Mouse (Mus musculus) liver, embryonic 11.5 days (tissue): ENCODE measurements at regions not wholly inside any gene's neighbourhood (a gene's known extent, or its start where the extent isn't known, plus 50 kb on each side); places are given as distances from the start of the nearest gene placed in this dataset.
"Not testable (repeated sequence)": the region's sequence is repeated elsewhere in the genome, so short reads cannot be mapped to it uniquely, and the experiment has no call there.

Source experiments
- ATAC-seq: fragments of 200-750 bp; cut with Nextera tagmentation; replicated peaks from 2 replicates; pipeline ENCODE4 v1.8.0; 2017; ENCODE audit warnings: moderate number of reproducible peaks, mild to moderate bottlenecking, moderate TSS enrichment, moderate library complexity; ENCODE audit not compliant: low FRiP score
- DNase-seq: peaks from one replicate; pipeline ENCODE4 v3.0.0-alpha.2; 2017; ENCODE audit warnings: low spot score
- H3K27ac ChIP-seq: fragments of 300-500 bp; sonication (generic); 2 replicates; pipeline ENCODE4 v1.5.1; 2014; ENCODE audit warnings: mild to moderate bottlenecking, low read depth, low read length, control low read depth
- H3K27me3 ChIP-seq: fragments of 300-500 bp; sonication (generic); replicated peaks from 2 replicates; pipeline ENCODE4 v1.6.1; 2014; ENCODE audit warnings: low read length, mixed read lengths; ENCODE audit not compliant: control insufficient read depth, insufficient read depth
- H3K36me3 ChIP-seq: fragments of 300-500 bp; sonication (generic); 2 replicates; pipeline ENCODE4 v1.6.1; 2014; ENCODE audit warnings: mild to moderate bottlenecking, low read length, moderate library complexity, mixed read lengths; ENCODE audit not compliant: control insufficient read depth, insufficient read depth
- H3K4me1 ChIP-seq: fragments of 300-500 bp; sonication (generic); replicated peaks from 2 replicates; pipeline ENCODE4 v1.6.1; 2014; ENCODE audit warnings: low read length, mixed read lengths; ENCODE audit not compliant: control insufficient read depth, insufficient read depth
- H3K4me2 ChIP-seq: fragments of 300-500 bp; sonication (generic); 2 replicates; pipeline ENCODE4 v1.6.1; 2014; ENCODE audit warnings: mild to moderate bottlenecking, control low read depth, moderate library complexity
- H3K4me3 ChIP-seq: fragments of 300-500 bp; sonication (generic); 2 replicates; pipeline ENCODE4 v1.5.1; 2014; ENCODE audit warnings: low read depth, low read length, control low read depth
- H3K9ac ChIP-seq: fragments of 300-500 bp; sonication (generic); 2 replicates; pipeline ENCODE4 v1.6.1; 2014; ENCODE audit warnings: low read depth, low read length, control low read depth
- H3K9me3 ChIP-seq: fragments of 300-500 bp; sonication (generic); 2 replicates; pipeline ENCODE4 v1.6.1; 2016; ENCODE audit warnings: low read length, inconsistent platforms, mixed read lengths; ENCODE audit not compliant: control insufficient read depth
- WGBS: fragments of 180-500 bp; shearing (Covaris S2); extraction: QIAGEN DNeasy Blood & Tissue Kit; methylation state at CpG from one replicate; pipeline ENCODE4 v1.1.7; 2014; 5-methylcytosine and 5-hydroxymethylcytosine counted together

DNA sequence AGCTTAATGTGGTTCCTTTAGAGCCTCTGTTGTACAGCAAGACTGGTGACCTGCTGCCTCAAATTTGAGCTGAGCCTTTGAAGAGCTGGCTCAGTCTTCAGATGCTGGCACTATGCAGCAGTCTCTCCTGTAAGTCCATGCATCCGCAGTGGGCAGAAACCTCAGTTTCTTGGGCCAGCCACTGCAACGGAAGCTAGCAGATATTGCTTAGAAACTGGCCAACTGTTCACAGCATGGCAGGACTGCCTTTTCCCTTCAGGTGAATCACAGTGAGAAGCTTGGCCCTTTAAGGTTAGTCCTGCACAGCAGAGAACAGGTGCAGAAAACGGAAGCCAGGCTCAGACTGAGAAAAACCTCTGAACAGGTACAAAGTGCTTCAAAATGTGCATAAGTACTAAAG, 1976.8 kb upstream of the G6pd2 start:
- H3K4me1 ChIP-seq, result no peaks in the 10 kb centered on the region
- no peak overlapping the region for H3K9ac ChIP-seq
- 78% methylated on average over 3 of the region's 3 CpGs for WGBS
- H3K9me3 ChIP-seq, result no peaks in the 10 kb centered on the region
- no peak overlapping the region for H3K4me2 ChIP-seq
- no peak overlapping the region for H3K4me3 ChIP-seq
- DNase-seq (no peak), ATAC-seq (no peak)
- no peaks in the 10 kb centered on the region for H3K36me3 ChIP-seq
- H3K27ac ChIP-seq, result no peak overlapping the region
- no peaks in the 10 kb centered on the region for H3K27me3 ChIP-seq

DNA sequence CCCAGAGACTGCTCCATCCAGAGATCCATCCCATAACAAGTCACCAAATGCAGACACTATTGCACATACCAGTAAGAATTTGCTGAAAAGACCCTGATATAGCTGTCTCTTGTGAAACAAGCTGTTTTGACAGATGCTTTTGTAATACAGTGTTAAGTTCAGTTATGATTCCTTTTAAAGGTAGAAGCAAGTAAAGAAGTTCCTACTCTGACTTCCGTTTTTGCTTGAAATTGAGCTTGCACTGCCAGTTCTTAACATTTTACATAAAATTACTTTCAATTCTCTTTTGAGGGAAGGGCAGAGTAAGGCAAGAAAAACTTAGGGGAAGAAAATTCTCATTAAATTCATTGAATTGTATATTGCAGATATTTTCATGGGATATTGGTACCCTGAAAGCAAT, 1962.9 kb upstream of the G6pd2 start:
- Histone ChIP-seq H3K9ac (no peak overlapping the region), H3K9me3 (no peaks in the 10 kb centered on the region), H3K4me2 (no peak overlapping the region), H3K4me1 (no peaks in the 10 kb centered on the region), H3K36me3 (no peaks in the 10 kb centered on the region), H3K4me3 (no peak overlapping the region), H3K27me3 (no peaks in the 10 kb centered on the region), H3K27ac (no peak overlapping the region)
- DNase-seq, result no peak
- ATAC-seq, result no peak
- WGBS, result 68% methylated on average over 1 of the region's 1 CpGs

DNA sequence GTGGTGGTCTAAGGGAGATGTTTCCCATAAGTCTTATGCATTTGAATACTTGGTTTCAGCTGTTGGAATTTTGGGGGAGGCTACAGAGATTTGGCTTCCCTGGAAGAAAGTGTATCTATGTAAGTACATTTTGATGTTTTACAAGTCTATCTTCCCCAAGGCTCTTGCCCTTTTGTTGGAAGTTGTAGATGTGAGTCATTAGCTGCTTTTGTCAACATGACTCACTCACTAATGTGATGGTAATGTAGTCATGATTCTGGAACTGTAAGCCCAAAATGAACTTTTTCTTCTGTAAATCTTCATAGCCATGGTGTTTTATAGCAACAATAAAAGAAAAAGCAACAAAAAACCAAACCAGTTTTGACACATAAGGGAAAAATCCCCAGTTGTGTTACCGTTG, 1961.0 kb upstream of the G6pd2 start:
- Histone ChIP-seq H3K4me2 (no peak overlapping the region), H3K36me3 (no peaks in the 10 kb centered on the region), H3K9me3 (no peaks in the 10 kb centered on the region), H3K4me1 (no peaks in the 10 kb centered on the region), H3K4me3 (no peak overlapping the region), H3K27me3 (no peaks in the 10 kb centered on the region), H3K9ac (no peak overlapping the region), H3K27ac (no peak overlapping the region)
- WGBS, result 93% methylated on average over 1 of the region's 1 CpGs
- no peak for ATAC-seq
- DNase-seq, result no peak

DNA sequence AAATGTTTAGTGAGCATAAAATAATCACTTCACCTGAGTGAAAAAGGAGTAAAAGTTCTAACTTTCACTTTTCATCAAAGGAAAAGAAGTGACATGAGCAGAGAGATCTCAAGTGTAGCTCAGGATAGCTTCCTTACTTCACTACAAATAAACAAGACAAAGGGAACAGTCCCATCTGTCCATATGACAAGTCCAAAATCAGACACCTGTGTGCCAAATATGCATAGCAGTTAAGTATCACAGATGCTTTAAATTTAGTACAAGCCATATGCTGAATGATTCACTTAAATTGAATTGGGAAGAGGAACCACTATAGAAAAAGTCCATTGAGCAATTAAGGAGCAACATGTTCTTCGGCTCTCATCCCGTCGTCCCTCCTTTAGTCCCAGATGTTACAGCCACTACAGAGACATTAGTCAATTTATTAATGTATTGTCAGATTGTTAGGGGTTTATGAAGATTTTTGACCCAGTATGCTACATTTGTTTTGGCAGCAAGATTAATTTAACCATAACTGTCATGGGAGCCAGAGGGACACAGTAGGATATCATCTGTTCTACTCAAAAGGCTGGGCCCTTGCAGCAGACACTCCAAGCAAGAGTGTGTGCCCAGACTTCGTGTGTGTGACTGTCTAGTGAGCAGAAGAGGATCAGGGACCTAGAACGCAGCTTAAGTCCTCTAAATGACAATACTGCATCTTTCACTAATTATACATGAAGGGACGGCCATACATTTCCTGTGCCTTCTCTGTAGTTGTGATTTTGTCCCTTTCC, 1914.5 kb upstream of the G6pd2 start:
- Histone ChIP-seq H3K4me2 (no peak overlapping the region), H3K4me3 (no peak overlapping the region), H3K27me3 (no peaks in the 10 kb centered on the region), H3K36me3 (no peaks in the 10 kb centered on the region), H3K27ac (no peak overlapping the region), H3K9ac (no peak overlapping the region), H3K9me3 (no peaks in the 10 kb centered on the region), H3K4me1 (no peaks in the 10 kb centered on the region)
- DNase-seq (no peak), ATAC-seq (no peak)
- 79% methylated on average over 6 of the region's 6 CpGs for WGBS

DNA sequence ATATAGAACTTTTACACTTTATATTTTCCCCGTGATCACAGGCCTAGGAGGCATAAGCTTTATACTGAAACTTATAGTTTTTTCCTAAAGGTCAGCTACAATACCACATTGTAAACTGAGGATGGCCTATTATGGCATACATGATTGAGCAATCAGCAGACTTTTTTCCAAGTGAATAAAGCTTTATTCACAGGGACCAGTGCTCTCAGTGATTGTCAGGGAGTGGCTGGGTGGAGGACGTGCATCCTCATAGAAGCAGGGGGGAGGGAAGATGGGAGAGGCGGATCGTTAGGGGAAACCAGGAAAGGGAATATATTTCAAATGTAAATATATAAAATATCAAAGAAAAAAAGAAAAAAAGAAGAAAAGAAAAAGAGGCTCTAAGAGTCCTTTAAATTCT, 1886.7 kb upstream of the G6pd2 start:
- no peak overlapping the region for H3K27ac ChIP-seq
- no peak for ATAC-seq
- no peaks in the 10 kb centered on the region for H3K27me3 ChIP-seq
- H3K9me3 ChIP-seq, result no peaks in the 10 kb centered on the region
- H3K4me3 ChIP-seq, result no peak overlapping the region
- H3K36me3 ChIP-seq, result no peaks in the 10 kb centered on the region
- no peak overlapping the region for H3K4me2 ChIP-seq
- H3K4me1 ChIP-seq, result no peaks in the 10 kb centered on the region
- no peak overlapping the region for H3K9ac ChIP-seq
- 70% methylated on average over 4 of the region's 4 CpGs for whole genome bisulfite sequencing
- DNase-seq, result no peak

DNA sequence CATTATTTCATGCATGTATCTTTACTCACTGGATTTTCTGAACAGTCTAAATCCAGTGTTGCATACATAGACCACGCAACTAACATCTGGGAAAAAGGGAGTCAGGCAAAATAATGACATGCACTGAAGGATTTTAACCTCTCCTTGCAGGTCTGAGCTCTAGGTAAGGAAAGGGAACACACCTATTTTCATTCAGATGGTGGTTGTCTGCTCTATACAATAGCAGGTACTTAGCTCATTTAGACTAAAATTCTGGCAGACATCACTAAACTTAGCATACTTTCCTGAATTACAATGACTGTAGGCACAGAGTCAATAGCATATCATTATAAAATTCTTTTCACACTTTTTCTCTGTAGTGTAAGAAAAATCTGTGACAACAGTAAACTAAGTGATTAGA, 1867.8 kb upstream of the G6pd2 start:
- 83% methylated on average over 1 of the region's 1 CpGs for WGBS
- Histone ChIP-seq H3K4me2 (no peak overlapping the region), H3K4me1 (no peaks in the 10 kb centered on the region), H3K27ac (no peak overlapping the region), H3K4me3 (no peak overlapping the region), H3K27me3 (no peaks in the 10 kb centered on the region), H3K9ac (no peak overlapping the region), H3K36me3 (no peaks in the 10 kb centered on the region), H3K9me3 (no peaks in the 10 kb centered on the region)
- DNase-seq (no peak), ATAC-seq (no peak)

DNA sequence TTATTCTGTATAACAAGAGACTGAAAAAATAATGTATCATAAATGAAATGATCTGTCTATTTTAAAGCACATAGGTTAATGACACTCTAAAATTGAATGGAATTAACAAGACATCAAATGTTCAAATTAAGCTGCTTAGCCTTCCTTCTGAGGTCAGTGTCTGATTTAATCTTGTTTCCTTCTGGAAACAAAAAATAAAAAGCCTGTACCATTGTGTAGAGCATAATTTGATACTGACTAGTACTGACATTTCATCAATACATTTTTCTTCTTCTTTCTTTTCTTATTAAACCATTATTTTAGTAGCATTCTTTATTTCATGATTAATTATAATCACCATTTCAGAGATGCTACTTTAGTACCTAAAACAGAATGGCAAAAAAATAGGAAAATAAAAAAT, 1862.9 kb upstream of the G6pd2 start:
- no peaks in the 10 kb centered on the region for H3K4me1 ChIP-seq
- H3K36me3 ChIP-seq, result no peaks in the 10 kb centered on the region
- H3K9me3 ChIP-seq, result no peaks in the 10 kb centered on the region
- H3K4me2 ChIP-seq, result no peak overlapping the region
- H3K4me3 ChIP-seq, result no peak overlapping the region
- DNase-seq, result no peak
- no peaks in the 10 kb centered on the region for H3K27me3 ChIP-seq
- ATAC-seq, result no peak
- no peak overlapping the region for H3K27ac ChIP-seq
- no peak overlapping the region for H3K9ac ChIP-seq

DNA sequence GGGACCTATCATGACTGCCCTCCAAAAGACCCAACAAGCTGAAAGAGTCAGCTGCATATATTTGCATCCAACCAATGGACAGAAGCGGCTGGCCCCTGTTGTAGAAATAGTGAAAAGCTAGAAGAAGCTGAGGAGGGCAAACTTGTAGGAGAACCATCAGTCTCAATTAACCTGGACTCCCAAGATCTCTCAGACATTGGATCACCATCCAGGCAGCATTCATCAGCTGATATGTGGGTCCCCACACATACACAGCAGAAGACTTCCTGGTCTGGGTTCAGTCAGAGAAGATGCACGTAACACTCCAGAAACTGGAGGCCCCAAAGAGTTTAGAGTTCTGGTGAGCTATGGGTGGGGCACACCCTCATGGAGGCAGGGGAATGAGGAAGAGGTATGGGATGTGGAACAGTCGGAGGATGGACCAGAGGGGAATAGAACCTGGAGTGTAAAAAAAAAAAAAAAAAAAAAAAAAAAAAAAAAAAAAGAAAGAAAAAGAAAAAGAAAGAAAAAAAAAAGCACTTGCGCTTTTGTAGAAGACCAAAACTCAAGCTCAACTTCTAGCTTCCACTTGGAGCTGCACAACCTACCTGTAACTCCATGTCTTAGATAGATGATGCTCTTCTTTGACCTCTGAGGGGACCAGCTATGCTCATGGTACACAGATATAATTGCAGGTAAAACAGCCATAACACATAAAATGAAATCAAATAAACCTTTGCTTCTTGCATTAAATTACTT, 1860.6 kb upstream of the G6pd2 start:
- Histone ChIP-seq H3K4me1 (no peaks in the 10 kb centered on the region), H3K9me3 (no peaks in the 10 kb centered on the region), H3K27me3 (no peaks in the 10 kb centered on the region), H3K4me2 (no peak overlapping the region), H3K36me3 (no peaks in the 10 kb centered on the region), H3K4me3 (no peak overlapping the region), H3K9ac (no peak overlapping the region), H3K27ac (no peak overlapping the region)
- no peak for ATAC-seq
- DNase-seq, result no peak
- WGBS, result 84% methylated on average over 4 of the region's 4 CpGs

DNA sequence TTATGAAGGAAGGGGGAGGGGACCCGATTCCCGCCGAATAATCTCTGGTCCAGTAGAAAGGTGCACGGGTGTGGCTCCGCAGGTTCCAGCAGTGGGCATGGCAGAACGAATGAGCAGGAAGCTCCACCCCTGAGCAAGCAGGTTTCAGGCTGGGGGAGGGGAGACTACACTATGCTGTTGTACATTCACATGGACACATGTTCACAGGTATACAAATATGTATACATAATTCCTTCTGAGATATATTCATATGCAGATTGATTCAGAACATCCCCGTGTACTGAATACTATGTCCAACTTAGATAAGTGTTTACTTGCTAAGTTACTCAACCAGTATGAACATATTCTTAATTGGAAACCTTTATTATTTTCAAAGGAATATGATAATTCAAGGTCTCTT, 1852.4 kb upstream of the G6pd2 start:
- not testable (repeated sequence) for H3K27me3 ChIP-seq, ATAC-seq, H3K4me3 ChIP-seq, H3K4me2 ChIP-seq, H3K4me1 ChIP-seq, DNase-seq, H3K36me3 ChIP-seq, H3K27ac ChIP-seq, H3K9ac ChIP-seq, H3K9me3 ChIP-seq
- WGBS, result 87% methylated on average over 2 of the region's 7 CpGs
